Mouse (Mus musculus) adrenal gland, adult (tissue): ENCODE measurements around the gene Pomt1.

Source experiments
- DNase-seq, 2 experiments: peaks; one replicate each; pipeline ENCODE4 v3.0.0; 2022 to 2023; ENCODE audit warnings: low spot score in 1 of 2; ENCODE audit not compliant: inconsistent age in 2 of 2

Gene Pomt1

DNA sequence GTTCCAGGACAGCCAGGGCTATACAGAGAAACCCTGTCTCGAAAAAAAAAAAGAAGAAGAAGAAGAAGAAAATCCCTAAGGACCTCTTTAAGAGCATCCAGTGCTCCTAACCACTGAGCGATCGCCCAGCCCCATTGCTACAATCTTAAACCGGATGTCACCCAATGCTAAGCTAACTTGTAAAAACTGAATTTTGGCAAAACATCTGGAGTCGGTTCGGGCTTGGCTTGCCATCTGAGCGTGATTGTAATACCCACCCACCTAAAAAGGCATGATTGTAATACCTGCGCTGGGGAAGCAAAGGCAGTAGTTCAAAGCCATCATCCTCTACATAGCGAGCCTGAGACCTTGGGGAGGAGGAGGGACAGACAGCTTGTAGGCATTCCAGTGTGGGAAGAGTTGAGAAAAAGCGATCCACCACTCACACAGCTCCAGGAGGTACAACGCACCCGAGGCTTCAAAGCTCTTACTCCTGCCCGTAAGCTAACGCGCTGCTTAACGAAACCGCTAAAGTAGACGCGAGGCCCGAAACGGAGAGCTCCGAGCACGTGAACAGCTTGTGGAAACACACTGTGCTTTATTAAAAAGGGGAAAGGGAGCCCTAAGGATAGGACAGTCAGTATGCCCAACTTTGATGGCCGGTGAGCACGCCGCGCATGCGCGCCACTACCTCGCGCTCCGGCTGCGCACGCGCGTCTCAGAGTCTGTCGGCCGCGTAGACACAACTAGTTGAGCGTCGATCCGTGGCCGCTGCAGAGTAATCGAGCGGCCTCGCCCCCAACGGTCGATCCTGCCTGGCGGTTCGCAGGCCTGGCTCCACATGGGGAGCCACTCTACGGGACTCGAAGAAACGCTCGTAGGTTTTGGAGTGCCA, at the start of gene Pomt1:
TSS of gene Pomt1 (plus strand) at position 705 of the 874 bp plus-strand sequence.
- peak; percentile 95 to 97 for DNase-seq

DNA sequence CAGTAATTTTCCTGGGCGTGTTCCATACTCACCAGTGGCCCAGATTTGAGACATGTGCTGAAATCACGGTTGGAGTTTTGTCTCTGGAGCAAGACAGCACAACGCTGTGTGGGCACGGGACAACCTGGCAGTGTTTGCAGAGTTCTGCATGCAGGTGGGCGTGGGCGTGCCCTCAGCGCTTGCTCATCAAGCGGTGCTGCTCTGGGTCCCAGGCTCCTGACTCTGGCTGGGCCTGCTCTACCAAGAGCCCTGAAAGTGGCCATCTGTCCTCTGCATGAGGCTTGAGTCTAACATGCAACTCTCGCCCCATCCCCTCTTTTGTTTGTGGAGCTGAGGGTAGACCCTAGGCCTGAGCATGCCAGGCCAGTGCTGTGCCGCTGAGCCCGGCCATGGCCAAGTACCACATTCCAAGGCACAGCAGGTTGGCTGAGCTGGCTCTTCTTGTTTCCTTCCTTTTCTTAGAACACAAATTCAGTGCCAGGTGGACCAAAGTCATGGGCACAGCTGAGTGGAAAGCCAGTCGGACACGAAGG, 49.3 kb upstream of the Pomt1 start:
- no peak for DNase-seq

DNA sequence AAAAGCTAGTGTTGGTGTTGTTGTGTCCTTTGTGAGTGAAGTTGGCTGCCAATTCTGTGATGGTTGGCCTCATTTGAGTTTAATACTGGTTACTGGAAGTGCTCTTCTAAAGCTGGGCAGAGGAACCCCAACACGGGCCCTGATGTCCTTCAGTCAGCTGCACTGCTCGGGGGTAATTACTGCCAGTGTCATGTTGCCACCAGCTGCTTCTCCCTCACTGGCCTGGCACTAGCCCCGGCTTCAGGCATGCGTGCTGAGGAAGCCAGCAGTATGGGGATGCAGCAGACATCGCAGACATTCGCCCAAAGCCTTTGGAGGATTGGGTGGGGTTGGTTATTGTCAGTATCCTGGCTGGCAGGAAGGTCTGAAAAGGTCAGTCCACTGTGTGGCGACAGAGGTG, 48.7 kb upstream of the Pomt1 start:
- DNase-seq, result no peak

DNA sequence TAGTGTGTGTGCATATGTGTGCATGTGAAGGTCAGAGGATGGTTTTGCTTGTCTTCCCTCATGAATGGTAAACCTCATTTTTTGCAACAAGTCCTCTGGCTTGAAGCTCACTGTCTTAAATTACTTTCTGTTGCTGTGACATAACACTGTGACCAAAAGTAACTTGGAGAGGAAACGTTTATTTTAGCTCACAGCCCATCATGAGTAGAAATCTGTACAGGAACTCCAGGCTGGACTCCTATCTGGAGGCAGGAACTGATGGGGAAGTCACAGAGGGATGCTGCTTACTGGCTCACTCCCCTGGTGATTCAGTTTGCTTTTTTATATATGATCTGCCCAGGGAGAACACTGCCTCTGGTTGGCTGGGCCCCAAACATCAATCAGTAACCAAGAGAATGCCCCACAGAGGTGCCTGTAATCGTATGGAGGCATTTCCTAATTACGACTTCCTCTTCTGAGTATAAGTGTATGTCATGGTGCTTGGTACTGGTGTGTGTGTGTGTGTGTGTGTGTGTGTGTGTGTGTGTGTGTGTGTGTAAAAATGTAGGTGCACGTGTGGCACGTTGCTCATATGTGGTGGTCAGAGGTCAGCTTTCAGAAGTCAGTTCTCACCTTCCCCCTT, 47.2 kb upstream of the Pomt1 start:
- DNase-seq, result no peak

DNA sequence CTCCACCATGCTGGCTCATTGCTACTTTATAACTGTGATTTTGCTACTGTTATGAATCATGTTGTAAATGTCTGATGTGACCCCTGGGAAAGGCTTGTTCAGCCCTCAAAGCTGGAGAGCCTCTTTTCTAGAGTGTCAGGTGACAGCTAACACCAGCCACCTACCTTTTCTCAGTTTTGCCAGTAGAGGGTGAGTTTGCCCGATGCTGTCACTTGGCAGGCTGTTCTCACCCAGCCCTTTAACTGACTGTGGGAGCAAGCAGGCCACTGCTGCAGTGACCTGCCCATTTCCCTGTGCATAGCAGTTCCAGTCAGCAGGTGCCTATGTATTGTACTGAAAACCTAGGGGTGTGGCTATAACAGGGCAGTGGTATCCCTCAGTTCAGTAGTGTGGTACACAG, 45.8 kb upstream of the Pomt1 start:
- no peak for DNase-seq

DNA sequence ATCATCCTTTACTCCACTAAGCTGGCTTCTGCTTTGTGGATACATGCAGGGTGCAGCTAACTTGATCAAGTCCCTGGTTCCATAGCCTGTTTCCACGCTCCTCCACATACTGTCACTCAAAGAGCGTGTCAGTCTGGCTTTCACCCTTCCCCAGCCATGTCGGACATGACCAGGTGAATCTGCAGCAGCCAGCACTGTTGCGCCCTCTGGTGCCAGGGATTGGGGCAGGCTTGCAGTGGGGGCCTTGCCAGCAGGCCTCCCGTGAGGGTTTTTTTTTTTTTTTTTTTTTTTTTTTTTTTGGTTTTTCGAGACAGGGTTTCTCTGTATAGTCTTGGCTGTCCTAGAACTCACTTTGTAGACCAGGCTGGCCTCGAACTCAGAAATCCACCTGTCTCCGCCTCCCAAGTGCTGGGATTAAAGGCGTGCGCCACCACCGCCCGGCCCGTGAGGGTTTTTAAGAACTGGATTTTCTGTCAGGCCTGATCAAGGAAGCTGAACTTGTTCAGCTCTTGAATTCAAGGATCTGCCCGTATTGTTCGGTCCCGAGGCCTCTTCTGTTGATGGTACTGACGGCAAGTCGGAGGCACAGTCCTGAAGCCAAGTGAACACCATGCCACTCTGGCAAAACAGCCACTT, 44.4 kb upstream of the Pomt1 start:
- DNase-seq, result peak; percentile 65 to 80

DNA sequence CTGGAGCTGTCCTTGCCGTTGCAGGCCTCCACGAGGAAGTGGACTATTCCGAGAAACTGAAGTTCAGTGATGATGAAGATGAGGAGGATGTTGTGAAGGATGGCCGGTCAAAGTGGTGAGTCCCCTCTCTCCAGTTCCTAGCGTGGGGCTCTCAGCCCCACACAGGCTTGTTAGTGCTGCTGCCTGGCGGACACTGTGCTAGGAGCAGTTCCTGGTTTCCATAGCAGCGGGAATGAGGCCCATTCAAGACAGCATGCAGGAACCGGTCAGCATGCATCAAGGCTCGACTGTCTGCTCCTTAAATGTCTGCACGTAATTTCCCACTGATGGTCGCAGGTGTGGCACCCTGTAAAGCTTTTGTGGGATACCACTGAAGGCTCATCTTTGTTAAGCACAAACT, 37.4 kb upstream of the Pomt1 start:
- no peak for DNase-seq

DNA sequence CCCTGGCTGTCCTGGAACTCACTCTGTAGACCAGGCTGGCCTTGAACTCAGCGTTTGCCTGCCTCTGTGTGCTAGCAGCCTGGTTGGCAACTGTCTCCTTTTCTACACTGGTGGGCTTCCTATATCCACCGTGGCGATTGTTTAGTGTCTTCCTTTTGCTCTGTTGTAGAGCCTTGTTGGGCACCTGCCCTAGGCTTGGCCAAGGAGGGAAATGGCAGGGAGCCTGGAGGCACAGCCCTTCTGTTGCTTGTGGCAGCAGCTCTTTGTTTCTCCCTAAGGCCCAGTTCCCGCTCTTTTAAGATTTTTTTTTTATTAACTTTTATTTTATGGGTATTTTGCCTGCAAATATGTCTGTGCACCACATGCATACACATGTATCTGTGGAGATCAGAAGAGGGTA, 36.4 kb upstream of the Pomt1 start:
- DNase-seq, result no peak

DNA sequence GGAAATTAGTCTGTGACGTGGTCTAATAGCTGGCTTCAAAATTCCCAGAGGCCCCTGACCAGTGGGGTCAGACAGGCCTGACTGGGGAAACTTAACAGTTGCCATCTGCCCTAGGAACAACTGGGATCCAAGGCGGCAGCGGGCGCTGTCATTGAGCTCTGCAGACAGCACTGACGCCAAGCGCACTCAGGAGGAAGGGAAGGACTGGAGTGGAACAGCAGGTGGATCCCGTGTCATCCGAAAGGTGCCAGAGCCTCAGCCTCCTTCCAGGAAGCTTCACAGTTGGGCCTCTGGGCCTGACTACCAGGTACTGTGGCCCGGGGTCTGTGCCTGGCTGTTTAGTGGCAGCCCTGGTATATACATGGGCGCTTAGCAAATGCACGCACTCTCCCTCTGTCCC, 35.7 kb upstream of the Pomt1 start:
- DNase-seq, result no peak

DNA sequence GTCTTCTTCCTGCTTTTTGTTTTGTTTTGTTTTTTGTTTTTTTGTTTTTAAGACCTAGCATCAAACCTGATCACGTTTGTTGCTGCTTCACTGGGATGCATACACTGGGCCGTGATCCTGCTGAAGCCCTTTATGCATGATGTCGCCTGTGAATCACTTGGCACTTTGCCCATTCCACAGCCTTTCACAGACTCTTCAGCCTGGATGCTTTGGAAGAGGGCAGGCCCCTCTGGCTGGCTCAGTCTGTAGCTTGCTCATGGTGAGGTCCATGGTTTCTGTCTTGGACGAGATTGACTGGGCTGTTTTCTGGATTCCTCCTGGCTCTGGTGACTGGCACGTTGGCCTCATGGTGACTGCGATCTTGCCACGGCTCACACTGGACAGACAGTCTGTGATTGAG, 34.9 kb upstream of the Pomt1 start:
- peak; percentile 59 to 75 for DNase-seq

DNA sequence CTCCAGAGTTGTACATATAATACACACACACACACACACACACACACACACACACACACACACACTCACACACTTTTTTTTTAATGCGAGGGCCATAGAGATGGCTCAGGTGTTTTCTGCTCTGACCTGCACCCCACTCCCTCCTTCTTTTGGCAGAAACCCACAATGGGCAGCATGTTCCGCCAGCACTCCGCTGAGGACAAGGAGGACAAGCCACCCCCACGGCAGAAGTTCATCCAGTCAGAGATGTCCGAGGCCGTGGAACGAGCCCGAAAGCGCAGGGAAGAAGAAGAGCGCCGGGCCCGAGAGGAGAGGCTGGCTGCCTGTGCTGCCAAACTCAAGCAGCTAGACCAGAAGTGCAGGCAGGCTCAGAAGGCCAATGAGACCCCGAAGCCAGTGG, 32.5 kb upstream of the Pomt1 start:
- DNase-seq, result no peak

DNA sequence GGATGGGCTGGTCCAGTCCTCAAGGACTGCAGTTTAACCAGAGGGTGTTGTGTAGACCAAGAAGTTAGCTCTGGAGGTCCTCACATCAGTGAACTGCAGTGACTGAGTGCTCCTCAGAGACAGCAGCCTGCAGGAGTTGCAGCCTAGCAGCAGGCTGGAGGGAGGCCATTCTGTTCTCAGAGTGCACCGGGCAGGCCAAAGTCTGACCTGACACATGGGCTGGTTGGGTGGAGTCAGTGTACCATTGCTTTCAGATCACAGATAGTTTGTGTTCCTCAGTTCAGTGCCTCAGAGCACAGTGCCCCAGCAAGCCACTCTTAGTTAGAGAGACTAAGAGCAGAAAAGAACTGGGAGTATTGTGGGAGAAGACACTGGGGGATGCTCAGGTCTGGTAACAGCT, 28.7 kb upstream of the Pomt1 start:
- DNase-seq, result no peak

DNA sequence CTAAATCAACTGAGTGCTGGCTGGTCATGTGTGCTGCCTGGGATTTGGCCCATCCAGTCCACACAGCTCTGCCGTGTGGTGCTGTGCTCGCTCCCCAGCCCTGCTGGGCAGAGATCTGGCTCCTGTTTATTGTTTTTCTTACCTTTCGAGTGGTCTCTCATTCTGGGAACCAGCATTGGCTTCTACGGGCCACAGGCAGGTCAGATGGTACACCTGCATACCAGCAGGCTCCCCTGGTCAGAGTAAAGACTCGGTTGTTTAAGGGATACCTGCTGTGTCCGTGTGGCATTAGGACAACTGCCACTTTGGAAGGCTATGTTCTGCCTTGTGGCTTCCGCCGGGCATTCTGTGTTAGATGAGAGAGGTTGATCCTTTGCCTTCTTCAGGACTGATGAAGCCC, 24.7 kb upstream of the Pomt1 start:
- no peak for DNase-seq

DNA sequence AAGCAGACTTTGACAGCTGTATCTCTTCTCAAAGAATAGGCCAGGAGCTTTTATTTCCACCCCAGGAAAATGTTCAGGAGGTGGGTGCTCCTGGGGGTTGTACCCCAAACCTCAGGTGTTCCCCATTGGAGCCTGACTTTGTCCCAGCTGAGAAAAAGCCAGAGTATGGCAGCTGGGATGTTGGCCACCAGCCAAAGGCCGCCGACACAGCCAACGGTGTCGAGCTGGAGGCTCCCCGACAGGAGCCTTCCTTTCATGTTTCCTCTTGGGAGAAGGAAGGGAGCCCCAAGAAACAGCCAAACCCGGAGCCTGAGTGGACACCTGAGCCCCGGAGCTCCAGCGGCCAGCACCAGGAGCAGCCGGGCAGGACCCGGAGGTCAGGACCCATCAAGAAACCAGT, 23.4 kb upstream of the Pomt1 start:
- peak in 1 of 2 experiments; percentile 58 for DNase-seq

DNA sequence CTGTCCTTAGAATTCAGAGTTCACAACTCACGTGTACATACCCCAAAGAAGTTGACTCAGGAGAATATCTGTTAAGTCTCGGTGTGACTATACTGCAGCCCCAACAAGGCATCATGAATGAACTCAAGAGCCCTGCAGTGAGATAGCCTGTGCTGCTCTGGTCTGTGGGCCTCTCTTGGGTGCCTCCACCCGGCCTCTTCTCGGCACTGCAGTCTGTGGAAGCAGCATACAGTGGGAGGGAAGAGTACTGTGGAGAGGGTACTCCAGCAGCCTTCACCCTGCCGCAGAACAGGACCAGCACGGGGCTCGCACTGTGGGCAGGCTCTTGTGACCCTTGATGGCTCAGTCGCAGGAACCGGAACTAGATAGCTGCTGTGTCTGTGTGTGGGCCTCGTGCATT, 20.8 kb upstream of the Pomt1 start:
- DNase-seq, result no peak

DNA sequence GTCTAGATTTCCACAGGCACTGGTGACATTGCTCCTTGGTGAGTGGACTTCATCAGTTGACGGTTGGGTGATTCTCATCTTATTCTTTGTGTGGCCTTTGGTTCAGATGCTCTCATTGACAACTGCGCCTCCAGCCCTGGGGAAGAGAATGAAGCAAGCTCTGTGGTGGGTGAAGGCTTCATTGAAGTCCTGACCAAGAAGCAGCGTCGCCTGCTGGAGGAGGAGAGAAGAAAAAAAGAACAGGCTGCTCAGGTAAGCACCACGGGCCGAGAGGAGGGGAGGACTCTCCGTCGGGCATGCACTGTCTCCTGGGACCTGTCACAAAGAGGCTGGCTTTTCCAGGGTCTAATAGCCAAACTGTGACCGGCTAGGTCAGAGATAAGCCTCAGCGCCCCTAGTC, 19.9 kb upstream of the Pomt1 start:
- DNase-seq, result no peak

DNA sequence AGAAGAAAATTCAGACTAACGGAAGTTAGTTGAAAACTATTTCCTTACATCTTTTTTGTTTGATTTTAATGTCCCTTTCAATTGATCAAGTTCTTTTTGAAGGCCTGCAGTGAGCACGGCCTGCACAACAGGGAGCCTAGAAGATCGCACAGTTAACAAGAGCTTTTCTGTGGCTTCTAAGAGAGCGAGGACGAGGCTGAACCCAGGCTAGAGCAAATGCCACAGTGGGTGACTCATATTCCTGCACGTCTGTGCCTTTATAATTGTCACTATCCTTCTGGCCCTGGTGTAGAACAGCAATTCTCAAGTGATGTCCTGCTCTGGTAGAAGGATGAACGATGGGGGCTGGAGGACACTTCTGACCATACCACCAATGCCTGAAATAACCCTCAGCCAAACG, 18.7 kb upstream of the Pomt1 start:
- peak; percentile 67 to 79 for DNase-seq

DNA sequence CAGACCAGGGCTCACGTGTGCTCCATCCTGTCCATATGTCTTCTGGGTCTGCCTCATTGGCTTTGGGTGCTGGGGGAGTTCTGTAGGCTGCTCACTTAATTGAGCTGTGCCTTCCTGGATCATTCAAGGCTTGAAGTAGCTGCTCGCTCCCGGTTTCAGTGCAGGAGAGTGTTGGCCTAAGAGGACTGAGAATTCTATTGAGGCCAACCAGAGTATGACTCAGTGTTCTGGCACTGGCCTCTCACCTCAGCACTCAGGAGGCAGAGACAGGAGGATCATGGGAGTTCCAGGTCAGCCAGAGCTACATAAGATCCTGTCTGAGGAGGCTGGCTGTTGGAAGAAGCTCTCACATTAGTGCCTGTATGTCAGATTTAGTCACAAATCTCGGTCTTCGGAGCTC, 18.3 kb upstream of the Pomt1 start:
- DNase-seq, result peak; percentile 45 to 70

DNA sequence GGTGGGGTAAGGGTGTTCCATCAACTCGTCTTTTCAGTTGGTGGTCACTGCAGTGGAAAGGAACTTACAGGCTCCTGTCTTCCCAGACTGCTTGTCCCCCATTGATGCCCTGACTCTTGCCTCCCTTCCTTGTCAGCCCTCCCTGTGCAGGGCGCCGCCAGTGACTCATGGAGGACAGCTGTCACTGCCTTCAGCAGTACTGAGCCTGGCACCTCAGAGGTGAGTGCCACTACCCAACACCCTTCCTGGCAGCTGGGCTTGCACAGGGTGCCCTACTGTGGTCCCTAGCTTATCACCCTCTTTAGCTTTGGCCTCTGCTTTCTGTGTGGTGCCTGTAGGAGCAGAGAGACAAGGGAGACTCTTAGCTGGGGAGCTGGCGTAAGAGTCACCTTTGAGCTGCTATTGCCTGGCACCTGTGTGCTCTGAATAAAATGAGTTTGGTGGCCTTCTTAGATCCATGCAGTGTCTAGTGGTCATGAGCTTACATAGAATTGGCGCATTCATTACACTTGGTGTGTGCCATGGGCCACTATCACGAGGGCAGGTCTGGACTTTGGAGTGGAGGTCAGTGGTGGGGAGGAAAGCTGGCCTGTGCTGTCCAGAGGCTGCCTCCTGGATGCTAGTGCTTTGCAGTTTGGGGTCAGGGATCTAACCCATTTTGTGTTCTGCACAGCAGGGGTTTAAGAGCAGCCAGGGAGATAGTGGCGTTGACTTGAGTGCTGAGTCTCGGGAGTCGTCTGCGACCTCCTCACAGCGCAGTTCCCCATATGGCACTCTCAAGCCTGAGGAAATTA, 17.7 kb upstream of the Pomt1 start:
- DNase-seq, result peak in 1 of 2 experiments; percentile 61

DNA sequence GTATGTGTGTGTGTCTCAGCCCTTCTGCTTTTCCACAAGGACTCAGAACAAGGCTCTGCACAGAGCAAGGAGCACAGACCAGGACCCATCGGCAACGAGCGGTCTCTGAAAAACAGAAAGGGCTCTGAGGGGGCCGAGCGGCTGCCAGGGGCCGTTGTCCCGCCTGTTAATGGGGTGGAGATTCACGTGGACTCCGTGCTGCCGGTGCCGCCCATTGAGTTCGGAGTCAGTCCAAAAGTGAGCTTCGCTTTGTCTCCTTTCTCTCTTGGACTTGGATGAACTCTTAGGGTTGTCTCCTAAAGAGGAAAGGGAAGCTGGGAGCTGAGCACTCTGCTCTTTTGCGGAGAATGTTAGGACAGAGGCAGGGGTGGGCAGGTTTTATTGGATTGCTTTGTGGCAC, 16.9 kb upstream of the Pomt1 start:
- DNase-seq, result no peak

DNA sequence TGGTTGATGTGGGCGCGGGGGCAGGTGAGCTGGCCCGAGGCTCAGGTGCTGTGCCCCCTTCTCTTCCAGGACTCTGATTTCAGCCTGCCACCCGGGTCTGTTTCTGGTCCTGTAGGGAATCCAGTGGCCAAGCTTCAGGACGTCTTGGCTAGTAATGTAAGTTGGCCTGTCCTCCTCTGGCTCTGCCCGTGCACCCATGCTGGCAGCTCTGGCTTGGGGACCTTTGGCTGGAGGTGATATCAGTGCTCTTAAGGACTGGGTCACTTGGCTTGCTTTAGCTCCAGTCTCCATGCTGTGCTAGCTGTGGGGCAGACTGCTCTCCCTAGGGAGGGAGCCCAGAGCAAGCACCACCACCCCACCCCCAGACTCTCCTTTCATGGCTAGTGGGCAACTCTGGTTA, 16.4 kb upstream of the Pomt1 start:
- DNase-seq, result no peak
